Mouse (Mus musculus): ENCODE results near the gene Ubl4b. TPM values are rescaled to one million over a fixed set of nuclear protein-coding genes. Genes with fewer than 3 reads are reported as not detected.

Ubl4b gene
- polyA plus RNA-seq, 1 experiment, result 0.06 TPM

GRCm38 (mm10) chr3:107582130-107582874 is 27.4 kb upstream of the Ubl4b start:
- 7% methylated on average over 18 of the region's 18 CpGs for WGBS
- no peak for TF ChIP-seq CTCF (conservative IDR thresholded peaks at IDR 0.05; ENCODE audit: insufficient read depth, insufficient read length, low read depth, low read length)
- no peak for TF ChIP-seq POLR2A (IDR thresholded peaks at IDR 0.05; ENCODE audit: low read depth, low read length)
- H3K27me3 ChIP-seq (replicated peaks; ENCODE audit: control insufficient read depth, insufficient read depth, low read length), result peaks cover 5% of the 10 kb centered on the region; the same call in 1 of the 2 replicates
- H3K4me1 ChIP-seq (ENCODE audit: control insufficient read depth, insufficient read depth, low read length), result no peaks in the 10 kb centered on the region
- no peaks in the 10 kb centered on the region for H3K36me3 ChIP-seq (ENCODE audit: control insufficient read depth, insufficient read depth, low read length)
- DNase-seq, result no peak
- H3K4me3 ChIP-seq (ENCODE audit: insufficient read depth, low read depth, low read length), result no peak overlapping the region
- no peak overlapping the region for H3K27ac ChIP-seq (ENCODE audit: insufficient read depth, low read depth, low read length)

GRCm38 (mm10) chr3:107581103-107582010 is 26.5 kb upstream of the Ubl4b start:
- WGBS, result 13% methylated on average over 15 of the region's 15 CpGs
- Histone ChIP-seq H3K36me3 (ENCODE audit: control insufficient read depth, insufficient read depth, low read length) (no peaks in the 10 kb centered on the region), H3K27ac (ENCODE audit: insufficient read depth, low read depth, low read length) (no peak overlapping the region), H3K27me3 (replicated peaks; ENCODE audit: control insufficient read depth, insufficient read depth, low read length) (peaks cover 5% of the 10 kb centered on the region; the same call in 1 of the 2 replicates), H3K4me3 (ENCODE audit: insufficient read depth, low read depth, low read length) (no peak overlapping the region), H3K4me1 (ENCODE audit: control insufficient read depth, insufficient read depth, low read length) (no peaks in the 10 kb centered on the region)
- no peak for TF ChIP-seq POLR2A (IDR thresholded peaks at IDR 0.05; ENCODE audit: low read depth, low read length)
- no peak for DNase-seq

GRCm38 (mm10) chr3:107579466-107579865 is 24.6 kb upstream of the Ubl4b start:
- no peaks in the 10 kb centered on the region for H3K36me3 ChIP-seq (ENCODE audit: control insufficient read depth, insufficient read depth, low read length)
- peaks cover 5% of the 10 kb centered on the region; the same call in 1 of the 2 replicates for H3K27me3 ChIP-seq (replicated peaks; ENCODE audit: control insufficient read depth, insufficient read depth, low read length)
- H3K4me1 ChIP-seq (ENCODE audit: control insufficient read depth, insufficient read depth, low read length), result no peaks in the 10 kb centered on the region
- H3K27ac ChIP-seq (ENCODE audit: insufficient read depth, low read depth, low read length), result no peak overlapping the region
- peak; percentile 64 for DNase-seq
- 15% methylated on average over 4 of the region's 4 CpGs for WGBS
- no peak for TF ChIP-seq POLR2A (IDR thresholded peaks at IDR 0.05; ENCODE audit: low read depth, low read length)
- TF ChIP-seq CTCF (conservative IDR thresholded peaks at IDR 0.05; ENCODE audit: insufficient read depth, insufficient read length, low read depth, low read length), result peak; percentile 62
- no peak overlapping the region for H3K4me3 ChIP-seq (ENCODE audit: insufficient read depth, low read depth, low read length)

- Histone ChIP-seq H3K4me3 (ENCODE audit: insufficient read depth, low read depth, low read length) (no peak overlapping the region), H3K4me1 (ENCODE audit: control insufficient read depth, insufficient read depth, low read length) (no peaks in the 10 kb centered on the region), H3K36me3 (ENCODE audit: control insufficient read depth, insufficient read depth, low read length) (no peaks in the 10 kb centered on the region), H3K27me3 (replicated peaks; ENCODE audit: control insufficient read depth, insufficient read depth, low read length) (peaks cover 3% of the 10 kb centered on the region; the same call in 1 of the 2 replicates), H3K27ac (ENCODE audit: insufficient read depth, low read depth, low read length) (no peak overlapping the region)
- DNase-seq, result no peak
- 59% methylated on average over 3 of the region's 3 CpGs for WGBS
- TF ChIP-seq POLR2A (IDR thresholded peaks at IDR 0.05; ENCODE audit: low read depth, low read length) (no peak), CTCF (conservative IDR thresholded peaks at IDR 0.05; ENCODE audit: insufficient read depth, insufficient read length, low read depth, low read length) (no peak)
Observed at GRCm38 (mm10) chr3:107577810-107578390, 23.0 kb upstream of the Ubl4b start.

- no peak for TF ChIP-seq CTCF (conservative IDR thresholded peaks at IDR 0.05; ENCODE audit: insufficient read depth, insufficient read length, low read depth, low read length)
- no peak for TF ChIP-seq POLR2A (IDR thresholded peaks at IDR 0.05; ENCODE audit: low read depth, low read length)
- 0 out of 2 replicates have a peak, but pooled peaks cover 1% of the 10 kb centered on the region for H3K27me3 ChIP-seq (replicated peaks; ENCODE audit: control insufficient read depth, insufficient read depth, low read length)
- no peak overlapping the region for H3K4me3 ChIP-seq (ENCODE audit: insufficient read depth, low read depth, low read length)
- 77% methylated on average over 3 of the region's 3 CpGs for WGBS
- no peaks in the 10 kb centered on the region for H3K4me1 ChIP-seq (ENCODE audit: control insufficient read depth, insufficient read depth, low read length)
- H3K36me3 ChIP-seq (ENCODE audit: control insufficient read depth, insufficient read depth, low read length), result no peaks in the 10 kb centered on the region
- no peak overlapping the region for H3K27ac ChIP-seq (ENCODE audit: insufficient read depth, low read depth, low read length)
- no peak for DNase-seq
Observed at GRCm38 (mm10) chr3:107576807-107577206, 21.9 kb upstream of the Ubl4b start.

GRCm38 (mm10) chr3:107571205-107571604 is 16.3 kb upstream of the Ubl4b start:
- WGBS, result 56% methylated on average over 2 of the region's 2 CpGs
- Histone ChIP-seq H3K36me3 (ENCODE audit: control insufficient read depth, insufficient read depth, low read length) (no peaks in the 10 kb centered on the region), H3K27me3 (replicated peaks; ENCODE audit: control insufficient read depth, insufficient read depth, low read length) (no peaks in the 10 kb centered on the region), H3K4me3 (ENCODE audit: insufficient read depth, low read depth, low read length) (no peak overlapping the region), H3K4me1 (ENCODE audit: control insufficient read depth, insufficient read depth, low read length) (no peaks in the 10 kb centered on the region), H3K27ac (ENCODE audit: insufficient read depth, low read depth, low read length) (no peak overlapping the region)
- TF ChIP-seq CTCF (conservative IDR thresholded peaks at IDR 0.05; ENCODE audit: insufficient read depth, insufficient read length, low read depth, low read length), result peak; percentile 25; the same call in 1 of the 2 replicates
- TF ChIP-seq POLR2A (IDR thresholded peaks at IDR 0.05; ENCODE audit: low read depth, low read length), result no peak
- no peak for DNase-seq
